Mouse (Mus musculus): ENCODE measurements around the gene Mettl6.

DNA sequence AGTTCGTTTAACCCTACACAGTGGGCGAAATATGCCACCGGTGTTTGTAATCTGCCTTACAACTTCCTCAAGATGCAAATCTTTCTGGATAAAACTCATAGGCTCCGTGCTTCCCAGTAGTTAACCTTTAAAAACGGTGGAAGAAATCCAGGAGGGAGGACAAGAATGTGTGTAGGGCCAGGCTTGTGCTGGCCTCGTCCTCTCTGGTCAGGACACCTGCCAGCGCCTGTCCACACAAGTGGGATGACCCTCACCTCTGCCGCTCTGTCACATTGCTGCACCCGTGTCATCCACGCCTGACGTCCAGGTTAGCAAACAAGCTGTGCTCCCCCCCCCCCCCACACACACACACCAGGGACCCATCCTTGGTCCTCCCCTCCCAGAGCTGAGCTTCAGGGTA lies 55.6 kb downstream of the Mettl6 start:
- TF ChIP-seq CTCF (conservative IDR thresholded peaks at IDR 0.05; ENCODE audit: low read length) (no peak), NANOG (IDR thresholded peaks at IDR 0.05; ENCODE audit: borderline replicate concordance, low read length) (no peak), POU5F1 (IDR thresholded peaks at IDR 0.05; ENCODE audit: borderline replicate concordance, low read length) (no peak)

Measured in E14TG2a.4 (cell line).